Mouse (Mus musculus) forebrain, postnatal 0 days (tissue): ENCODE data around the gene Cilp. TPM values are rescaled to one million over a fixed set of nuclear protein-coding genes. Genes with fewer than 3 reads are reported as not detected.

Source experiments
- ATAC-seq: fragments of 200-750 bp; cut with Nextera tagmentation; 2 replicates; pipeline ENCODE4 v1.8.0; 2017; ENCODE audit warnings: mild to moderate bottlenecking, moderate library complexity
- DNase-seq: peaks from one replicate; pipeline ENCODE4 v3.0.0-alpha.2; 2015
- H3K27ac ChIP-seq: fragments of 300-500 bp; sonication (generic); 2 replicates; pipeline ENCODE4 v1.5.1; 2014; ENCODE audit warnings: low read depth, mild to moderate bottlenecking, antibody characterized with exemption, low read length, moderate library complexity, mixed read lengths
- H3K27me3 ChIP-seq: fragments of 300-500 bp; sonication (generic); 2 replicates; pipeline ENCODE4 v1.6.1; 2014; ENCODE audit warnings: mild to moderate bottlenecking, low read length, mixed read lengths; ENCODE audit not compliant: insufficient read depth
- H3K36me3 ChIP-seq: fragments of 300-500 bp; sonication (generic); 2 replicates; pipeline ENCODE4 v1.6.1; 2014; ENCODE audit warnings: mild to moderate bottlenecking, moderate library complexity; ENCODE audit not compliant: insufficient read depth
- H3K4me1 ChIP-seq: fragments of 300-500 bp; sonication (generic); 2 replicates; pipeline ENCODE4 v1.6.1; 2014; ENCODE audit warnings: antibody characterized with exemption; ENCODE audit not compliant: insufficient read depth
- H3K4me2 ChIP-seq: fragments of 300-500 bp; sonication (generic); 2 replicates; pipeline ENCODE4 v1.6.1; 2014; ENCODE audit warnings: low read depth, mild to moderate bottlenecking, moderate library complexity
- H3K4me3 ChIP-seq: fragments of 300-500 bp; sonication (generic); 2 replicates; pipeline ENCODE4 v1.5.1; 2014; ENCODE audit warnings: low read depth, low read length, mixed read lengths
- H3K9ac ChIP-seq: fragments of 300-500 bp; sonication (generic); 2 replicates; pipeline ENCODE4 v1.6.1; 2014; ENCODE audit warnings: mild to moderate bottlenecking
- H3K9me3 ChIP-seq: fragments of 300-500 bp; sonication (generic); 2 replicates; pipeline ENCODE4 v1.6.1; 2016; ENCODE audit warnings: low read length
- CTCF ChIP-seq: sonication (generic); IDR thresholded peaks from 2 replicates; pipeline ENCODE4 v1.5.1; 2016; ENCODE audit warnings: antibody characterized with exemption, control low read depth, low read depth
- WGBS: fragments of 180-500 bp; shearing (Covaris S2); extraction: QIAGEN DNeasy Blood & Tissue Kit; methylation state at CpG from one replicate; pipeline ENCODE4 v1.1.7; 2014; 5-methylcytosine and 5-hydroxymethylcytosine counted together
- polyA plus RNA-seq: library from polyadenylated mRNA; unstranded; fragments of >200 nt; fragmentation: Nextera tagmentation; extraction: Ambion mirVana; gene quantifications from 2 replicates; pipeline ENCODE4 v1.2.1, GENCODE M21; 2015
- total RNA-seq: library from RNA; depleted of rRNA; stranded (reverse); fragments of >200 nt; gene quantifications from 2 replicates; pipeline ENCODE4 v1.2.3, GENCODE M21; 2014

Gene Cilp
- total and polyA plus RNA-seq, 2 experiments from 2014 or later: 0.14 to 0.16 TPM

DNA sequence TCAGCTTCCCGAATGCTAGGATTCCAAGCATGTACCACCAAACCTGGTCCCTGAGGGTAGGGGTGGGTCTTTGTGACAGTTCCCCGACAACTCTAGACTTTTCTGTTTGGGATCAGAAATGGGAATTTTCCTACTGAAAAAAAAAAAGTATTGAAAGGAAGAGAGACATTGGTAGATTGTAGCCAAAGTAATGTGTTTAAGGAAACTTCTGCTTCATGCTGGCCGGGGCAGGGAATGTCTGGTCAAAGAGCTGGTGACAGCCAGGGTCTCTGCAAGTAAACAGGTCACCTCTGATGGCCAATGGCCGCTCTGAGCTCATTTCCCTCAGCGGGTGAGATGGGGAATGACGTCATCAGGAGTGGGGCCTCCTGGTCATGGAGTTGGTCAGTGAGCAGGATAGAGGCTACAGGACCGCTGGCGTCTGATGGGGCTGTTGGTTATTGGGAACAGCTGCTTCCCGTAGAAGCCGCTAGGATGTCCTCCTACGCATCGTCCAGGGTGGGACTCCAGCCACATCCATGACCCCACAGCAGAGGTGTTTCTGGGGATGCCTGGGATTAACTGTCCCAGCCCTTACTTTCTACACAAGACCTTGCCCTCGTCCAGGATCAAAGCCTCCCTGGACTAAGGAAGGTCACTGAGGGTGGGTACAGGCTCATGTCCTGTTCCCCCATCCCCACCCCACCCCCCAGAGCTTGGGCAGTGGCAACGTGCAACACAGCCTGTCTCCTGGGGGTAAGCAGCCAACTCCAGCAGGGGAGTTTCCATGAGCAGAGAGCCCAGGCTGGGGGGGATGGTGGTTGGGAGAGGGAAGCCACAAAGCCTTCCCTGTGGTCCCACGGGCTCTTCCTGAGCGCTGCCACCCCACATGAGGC is 17.2 kb upstream of the Cilp start:
- H3K36me3 ChIP-seq: no peaks in the 10 kb centered on the region
- 78% methylated on average over 16 of the region's 16 CpGs for WGBS
- DNase-seq (no peak), ATAC-seq (no peak)
- H3K9me3 ChIP-seq: no peaks in the 10 kb centered on the region
- no peak overlapping the region for H3K27ac ChIP-seq
- no peaks in the 10 kb centered on the region for H3K27me3 ChIP-seq
- no peak for TF ChIP-seq CTCF
- no peak overlapping the region for H3K4me3 ChIP-seq
- H3K4me1 ChIP-seq: no peaks in the 10 kb centered on the region
- no peak overlapping the region for H3K4me2 ChIP-seq
- no peak overlapping the region for H3K9ac ChIP-seq

DNA sequence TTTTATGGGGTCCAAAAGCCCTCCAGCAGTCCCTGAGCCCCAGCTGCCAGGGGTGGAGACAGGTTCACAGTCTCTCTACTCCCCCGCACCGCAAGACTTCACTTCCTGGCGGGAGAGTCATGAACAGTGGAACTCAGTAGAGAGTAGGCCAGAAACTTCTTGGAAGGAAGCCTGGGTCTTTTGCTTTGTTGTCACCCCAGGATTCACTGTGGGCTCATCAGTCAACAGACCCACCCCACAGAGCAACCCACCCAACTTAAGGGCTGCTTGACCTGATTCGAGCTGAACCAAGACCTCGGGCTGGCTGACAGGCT is 16.6 kb upstream of the Cilp start:
- 88% methylated on average over 5 of the region's 5 CpGs for WGBS
- Histone ChIP-seq H3K27ac (no peak overlapping the region), H3K9me3 (no peaks in the 10 kb centered on the region), H3K4me1 (no peaks in the 10 kb centered on the region), H3K4me3 (no peak overlapping the region), H3K27me3 (no peaks in the 10 kb centered on the region), H3K9ac (no peak overlapping the region), H3K36me3 (no peaks in the 10 kb centered on the region), H3K4me2 (no peak overlapping the region)
- no peak for TF ChIP-seq CTCF
- DNase-seq (no peak), ATAC-seq (no peak)

DNA sequence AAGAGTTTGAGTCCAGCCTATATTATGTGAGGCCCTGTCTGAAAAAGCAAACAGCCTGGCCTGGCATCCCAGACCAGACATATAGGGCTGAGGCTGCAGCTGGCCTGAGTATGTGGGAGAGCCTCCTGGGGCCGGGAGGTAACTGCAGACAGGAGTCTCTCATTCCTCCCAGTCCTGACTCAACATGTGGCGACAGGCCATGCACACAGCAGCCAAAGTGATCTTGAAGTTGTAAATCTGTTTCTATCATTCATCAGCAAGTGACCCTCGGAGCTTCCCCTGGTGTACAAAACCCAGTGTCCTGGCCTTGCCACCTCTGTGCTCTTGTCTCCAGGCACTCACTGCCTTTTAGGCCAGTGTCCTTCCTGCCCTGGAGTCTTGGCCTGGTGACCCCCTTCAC is 13.0 kb upstream of the Cilp start:
- H3K4me2 ChIP-seq: no peak overlapping the region
- 73% methylated on average over 3 of the region's 3 CpGs for WGBS
- H3K36me3 ChIP-seq: no peaks in the 10 kb centered on the region
- no peaks in the 10 kb centered on the region for H3K27me3 ChIP-seq
- H3K9me3 ChIP-seq: no peaks in the 10 kb centered on the region
- H3K9ac ChIP-seq: no peak overlapping the region
- H3K4me3 ChIP-seq: no peak overlapping the region
- H3K4me1 ChIP-seq: no peaks in the 10 kb centered on the region
- ATAC-seq (no peak), DNase-seq (no peak)
- H3K27ac ChIP-seq: no peak overlapping the region
- TF ChIP-seq CTCF: no peak

DNA sequence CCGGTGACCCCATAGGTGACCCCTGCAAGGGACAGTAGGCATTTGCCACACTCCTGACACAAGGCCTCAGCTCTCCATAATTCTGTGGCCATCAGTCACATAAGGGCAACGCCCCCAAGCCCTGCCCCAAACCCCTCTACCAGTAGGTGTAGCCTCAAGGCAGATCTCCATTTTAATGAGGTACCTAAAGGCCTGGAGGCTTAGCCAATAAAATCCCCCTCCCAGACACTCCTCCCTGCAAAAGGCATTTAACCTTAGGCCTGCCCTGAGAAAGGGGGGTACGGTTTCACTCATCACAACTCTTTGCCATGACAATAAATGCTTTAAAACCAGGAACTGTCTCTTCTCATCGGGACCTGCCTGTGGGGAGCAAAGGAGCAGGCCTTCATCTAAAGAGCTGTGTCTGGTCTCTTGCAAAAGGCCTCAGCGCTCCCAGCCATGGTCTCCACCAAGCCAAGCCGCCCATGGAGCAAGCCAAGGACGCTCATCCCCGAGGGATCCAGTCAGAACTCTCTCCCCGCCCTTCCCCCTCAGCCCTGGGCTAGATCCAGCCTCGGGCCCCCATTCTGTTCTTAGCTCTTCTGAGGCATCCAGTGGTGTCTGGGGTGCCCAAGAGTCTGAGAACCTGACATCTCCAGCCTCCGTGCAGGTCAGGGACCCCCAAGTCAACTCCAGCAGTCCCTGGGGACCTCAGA is 8.9 kb upstream of the Cilp start:
- H3K9me3 ChIP-seq: no peaks in the 10 kb centered on the region
- no peaks in the 10 kb centered on the region for H3K4me1 ChIP-seq
- no peak overlapping the region for H3K9ac ChIP-seq
- H3K36me3 ChIP-seq: no peaks in the 10 kb centered on the region
- no peak overlapping the region for H3K27ac ChIP-seq
- no peak overlapping the region for H3K4me3 ChIP-seq
- no peaks in the 10 kb centered on the region for H3K27me3 ChIP-seq
- H3K4me2 ChIP-seq: no peak overlapping the region
- ATAC-seq (no peak), DNase-seq (no peak)
- 63% methylated on average over 11 of the region's 11 CpGs for WGBS
- no peak for TF ChIP-seq CTCF

DNA sequence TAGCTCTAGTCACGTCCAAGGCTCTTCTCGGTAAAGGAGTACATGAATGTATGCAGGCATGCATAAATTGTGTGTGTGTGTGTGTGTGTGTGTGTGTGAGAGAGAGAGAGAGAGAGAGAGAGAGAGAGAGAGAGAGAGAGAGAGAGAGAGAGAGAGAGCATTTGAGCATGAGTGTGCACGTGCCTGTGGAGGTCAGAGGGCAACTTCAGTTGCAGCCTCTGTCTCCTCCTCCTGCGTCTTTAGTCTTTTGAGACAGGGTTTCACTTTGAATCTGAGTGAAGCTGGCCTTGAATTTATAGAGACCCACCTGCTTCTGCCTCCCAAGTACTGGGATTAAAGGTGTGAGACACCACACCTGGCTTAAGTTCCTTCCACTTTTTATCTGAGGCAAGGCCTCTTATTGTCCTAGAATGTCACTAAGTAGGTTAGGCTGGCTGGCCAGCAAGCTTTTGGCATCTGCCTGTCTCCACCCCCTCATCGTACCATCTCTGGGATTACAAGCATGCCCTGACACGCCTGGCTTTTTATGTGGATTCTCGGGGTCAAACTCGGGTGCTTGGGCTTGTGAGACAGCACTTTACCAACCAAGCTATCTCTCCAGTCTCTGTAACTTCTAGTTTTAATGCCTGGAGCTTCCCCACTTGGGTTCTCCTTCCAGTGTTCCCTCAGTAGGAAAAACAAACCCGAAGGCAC is 7.6 kb upstream of the Cilp start:
- H3K4me1 ChIP-seq: no peaks in the 10 kb centered on the region
- H3K4me2 ChIP-seq: no peak overlapping the region
- no peak overlapping the region for H3K27ac ChIP-seq
- no peak overlapping the region for H3K9ac ChIP-seq
- H3K36me3 ChIP-seq: no peaks in the 10 kb centered on the region
- WGBS: 73% methylated on average over 9 of the region's 9 CpGs
- no peaks in the 10 kb centered on the region for H3K9me3 ChIP-seq
- no peak overlapping the region for H3K4me3 ChIP-seq
- no peaks in the 10 kb centered on the region for H3K27me3 ChIP-seq
- no peak for DNase-seq
- no peak for ATAC-seq
- no peak for TF ChIP-seq CTCF

DNA sequence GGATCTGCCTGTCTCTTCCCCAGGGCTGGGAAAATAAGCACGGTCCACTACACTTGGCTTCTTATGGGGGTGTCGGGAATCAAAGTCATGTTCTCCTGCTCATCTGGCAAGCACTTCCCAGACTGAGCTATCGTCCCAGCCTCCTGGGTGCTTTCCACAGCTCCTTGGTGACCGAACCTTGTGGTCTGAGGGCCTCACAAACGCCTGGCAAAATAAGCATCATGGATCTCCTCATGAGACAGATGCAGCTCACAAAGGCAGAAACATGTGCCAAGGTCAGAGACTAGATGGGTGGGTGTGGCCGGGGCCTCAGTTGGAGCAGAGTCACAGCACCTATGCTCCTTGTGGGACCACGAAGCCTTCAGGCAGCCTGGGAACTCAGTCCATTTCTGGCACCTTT is 5.6 kb upstream of the Cilp start:
- TF ChIP-seq CTCF: no peak
- no peak overlapping the region for H3K4me2 ChIP-seq
- no peaks in the 10 kb centered on the region for H3K36me3 ChIP-seq
- H3K27ac ChIP-seq: no peak overlapping the region
- no peak overlapping the region for H3K9ac ChIP-seq
- no peak for ATAC-seq
- no peaks in the 10 kb centered on the region for H3K27me3 ChIP-seq
- no peaks in the 10 kb centered on the region for H3K9me3 ChIP-seq
- DNase-seq: no peak
- H3K4me1 ChIP-seq: no peaks in the 10 kb centered on the region
- WGBS: 81% methylated on average over 7 of the region's 7 CpGs
- no peak overlapping the region for H3K4me3 ChIP-seq
